Mouse (Mus musculus): ENCODE measurements around the gene Rtn1.

DNA sequence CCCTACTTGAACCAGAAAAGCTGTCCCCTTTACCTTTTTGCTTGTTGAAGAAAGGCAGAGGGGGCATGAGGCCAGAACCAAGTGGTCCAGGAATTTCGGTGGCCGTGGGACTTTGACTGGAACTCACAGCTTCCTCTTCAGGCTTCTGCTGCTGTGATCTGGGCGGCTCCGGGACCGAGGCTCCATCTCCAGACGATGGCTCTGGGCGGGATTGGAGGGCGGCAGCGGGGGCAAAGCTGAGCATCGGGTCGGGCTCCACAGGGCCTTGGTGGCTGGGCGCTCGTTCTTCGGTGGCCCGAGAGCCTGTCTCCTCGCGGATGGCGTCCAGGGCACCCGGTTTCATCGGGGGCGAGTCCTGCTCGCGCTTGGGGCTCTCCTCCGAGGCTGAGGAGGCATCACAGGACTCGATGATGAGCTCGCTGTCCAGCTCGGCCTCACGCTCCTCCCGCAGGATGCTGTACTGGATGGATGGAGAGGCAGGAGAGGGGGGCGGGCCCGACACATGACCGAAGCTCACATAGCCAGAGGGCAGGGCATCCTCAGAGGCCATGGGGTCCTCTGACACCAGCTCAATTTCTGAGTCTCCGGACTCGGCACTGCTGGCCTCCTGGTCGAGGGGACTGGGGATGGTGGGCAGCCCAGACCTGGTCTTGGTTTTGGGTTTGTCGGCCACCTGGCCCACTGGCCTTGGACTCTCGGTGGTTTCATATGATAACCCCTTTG lies 105.1 kb downstream of the Rtn1 start:
- TF ChIP-seq CTCF (IDR thresholded peaks at IDR 0.05; ENCODE audit: low read depth, low read length): no peak
- no peak for TF ChIP-seq POLR2AphosphoS5 (IDR thresholded peaks at IDR 0.05; ENCODE audit: insufficient replicate concordance, low read depth, low read length)
- no peak for TF ChIP-seq GATA1 (IDR thresholded peaks at IDR 0.05; ENCODE audit: borderline replicate concordance, low read length)
- TF ChIP-seq TAL1 (conservative IDR thresholded peaks at IDR 0.05; ENCODE audit: low read depth, low read length): no peak
- TF ChIP-seq GATA2 (IDR thresholded peaks at IDR 0.05; ENCODE audit: borderline replicate concordance, low read depth, low read length): no peak
